Mouse (Mus musculus) embryo, embryonic 11.5 days (tissue): ENCODE measurements at regions not wholly inside any gene's neighbourhood (a gene's known extent, or its start where the extent isn't known, plus 50 kb on each side); places are given as distances from the start of the nearest gene placed in this dataset.
A peak's percentile ranks its signal among the peaks of the same experiment; 100 is the strongest.

Experiments used
- DNase-seq: peaks from one replicate; pipeline ENCODE4 v3.0.0-alpha.2; 2012; ENCODE audit warnings: low read depth, low spot score

DNA sequence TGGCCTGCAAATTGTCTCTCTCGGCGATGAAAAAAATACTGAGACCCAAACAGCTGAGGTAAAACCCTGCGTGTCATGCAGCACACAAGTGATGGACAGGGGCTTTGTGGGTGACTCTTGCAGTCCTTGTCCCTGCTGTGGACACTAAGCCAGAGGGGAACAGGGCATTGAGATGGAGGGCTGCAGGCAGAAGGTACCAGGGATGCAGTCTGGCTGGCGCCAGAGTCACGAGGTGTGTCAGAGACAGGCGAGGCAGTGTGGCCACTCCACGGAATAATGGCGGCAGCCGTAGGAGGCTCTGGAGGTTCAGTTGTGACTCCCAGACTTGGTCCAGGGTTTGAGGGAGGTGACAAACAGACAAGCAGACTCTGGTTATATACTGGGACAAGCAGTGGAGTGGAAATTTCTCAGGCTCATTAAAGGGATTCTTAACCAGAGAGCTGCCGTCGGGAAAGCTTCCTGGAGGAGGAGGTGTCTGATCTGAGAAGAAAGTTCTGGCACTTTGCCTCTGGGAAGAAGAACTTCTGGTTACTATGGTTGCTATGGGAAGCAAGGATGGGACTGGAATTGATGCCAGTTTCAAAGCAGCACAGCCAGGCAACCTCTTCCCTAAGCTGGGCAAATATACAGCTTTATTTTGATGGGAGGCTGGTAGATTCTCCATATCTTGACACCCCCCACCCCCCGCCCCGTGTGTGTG, 352.8 kb downstream of the Ptpru start:
- no peak for DNase-seq

DNA sequence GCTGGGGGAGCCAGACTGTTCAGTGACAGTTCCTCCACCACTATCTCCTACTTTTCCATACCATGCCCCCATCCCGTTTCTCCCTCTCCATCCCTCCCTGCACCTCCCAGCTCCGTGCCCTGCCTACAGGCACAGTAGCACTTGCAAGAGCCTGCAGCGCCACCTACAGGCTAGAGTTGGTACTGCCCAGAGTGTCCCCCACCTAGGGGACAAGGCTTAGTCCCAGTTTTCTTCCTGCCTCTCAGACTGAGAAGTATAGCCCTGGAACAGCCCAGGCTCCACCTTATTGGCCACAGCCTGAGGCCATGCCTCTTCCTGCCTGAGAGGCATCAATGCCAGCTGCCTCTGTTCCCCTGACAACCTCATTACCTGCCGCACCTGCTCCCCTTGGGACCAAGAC, 351.3 kb downstream of the Ptpru start:
- peak; percentile 74 for DNase-seq

DNA sequence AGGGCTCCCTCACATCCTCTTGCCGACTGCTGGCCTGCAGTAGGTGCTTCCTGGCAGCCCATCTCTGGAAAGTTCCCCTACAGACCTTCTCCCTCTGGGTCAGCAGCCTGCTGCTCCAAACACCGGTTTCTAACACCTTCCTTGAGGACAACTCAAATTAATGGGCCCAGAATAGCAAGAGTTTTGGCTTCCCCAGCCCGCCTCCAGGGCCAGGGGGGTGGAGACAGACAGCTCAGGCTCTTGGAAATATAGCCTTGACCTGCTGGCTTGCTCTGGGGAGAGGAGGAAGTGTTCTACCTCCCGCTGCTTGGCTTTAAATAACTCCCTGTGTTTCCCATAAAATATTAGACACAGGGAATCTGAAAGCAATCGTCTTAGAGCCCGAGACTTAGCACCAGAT, 349.8 kb downstream of the Ptpru start:
- DNase-seq, result no peak

GRCm38 (mm10) chr4:131489056-131489455, 349.0 kb downstream of the Ptpru start:
- DNase-seq, result no peak

DNA sequence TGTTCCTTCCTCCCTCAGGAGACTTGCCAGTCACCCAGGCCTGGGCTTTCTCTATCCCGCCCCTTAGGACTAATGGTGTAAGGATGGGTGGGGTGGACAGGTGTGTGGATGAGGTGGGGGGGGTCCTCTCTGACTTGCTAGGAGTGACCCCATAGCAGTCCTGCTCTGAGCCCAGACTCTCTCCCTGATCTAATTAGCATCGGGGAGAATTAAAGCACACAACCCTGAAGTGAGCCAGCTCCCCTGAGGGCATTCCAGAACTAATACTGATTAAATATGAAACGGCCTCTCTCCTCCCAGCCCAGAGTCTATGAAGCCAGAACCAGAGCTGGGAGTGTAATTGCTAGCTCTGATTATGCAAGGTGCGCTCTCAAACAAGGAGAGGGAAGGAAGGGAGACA, 346.1 kb downstream of the Ptpru start:
- no peak for DNase-seq

DNA sequence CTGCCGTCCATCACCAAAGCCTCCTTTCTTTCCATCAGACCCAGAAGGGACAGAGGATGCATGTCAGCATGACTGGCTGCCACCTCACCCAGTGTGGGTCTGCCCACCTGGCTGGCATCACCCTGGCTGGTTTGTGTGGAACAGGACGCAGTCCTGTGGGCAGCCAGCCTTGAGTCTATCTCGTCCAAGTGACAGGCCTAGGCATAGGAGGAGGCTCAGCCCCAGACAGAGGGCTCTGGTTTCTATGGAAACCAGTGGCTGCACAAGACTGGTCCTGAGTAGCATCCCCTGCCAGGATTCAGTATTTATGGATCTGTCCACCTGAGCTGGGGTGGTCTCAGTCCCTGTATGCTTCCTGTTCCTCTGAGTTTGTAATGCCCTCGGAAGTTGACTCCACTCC, 344.4 kb downstream of the Ptpru start:
- DNase-seq, result no peak

DNA sequence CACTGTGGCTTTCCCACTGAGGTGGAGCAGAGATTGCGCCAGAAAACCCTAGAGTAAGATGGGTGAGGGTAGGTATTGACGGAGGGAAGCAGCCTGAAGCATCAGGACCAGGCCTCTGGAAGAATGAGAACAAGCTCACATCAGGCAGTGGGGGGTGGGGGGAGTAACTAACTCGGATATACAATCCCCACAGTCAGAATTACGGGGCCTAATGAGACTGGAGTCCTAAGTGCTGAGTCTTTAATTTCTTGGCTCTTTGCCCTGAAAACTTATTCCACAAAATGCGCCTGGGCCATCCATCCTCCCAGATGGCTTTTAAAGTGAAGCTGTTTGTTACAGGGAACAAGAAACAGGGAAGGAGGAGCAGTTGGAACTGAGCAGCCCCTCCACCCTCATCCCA, 341.2 kb downstream of the Ptpru start:
- no peak for DNase-seq

DNA sequence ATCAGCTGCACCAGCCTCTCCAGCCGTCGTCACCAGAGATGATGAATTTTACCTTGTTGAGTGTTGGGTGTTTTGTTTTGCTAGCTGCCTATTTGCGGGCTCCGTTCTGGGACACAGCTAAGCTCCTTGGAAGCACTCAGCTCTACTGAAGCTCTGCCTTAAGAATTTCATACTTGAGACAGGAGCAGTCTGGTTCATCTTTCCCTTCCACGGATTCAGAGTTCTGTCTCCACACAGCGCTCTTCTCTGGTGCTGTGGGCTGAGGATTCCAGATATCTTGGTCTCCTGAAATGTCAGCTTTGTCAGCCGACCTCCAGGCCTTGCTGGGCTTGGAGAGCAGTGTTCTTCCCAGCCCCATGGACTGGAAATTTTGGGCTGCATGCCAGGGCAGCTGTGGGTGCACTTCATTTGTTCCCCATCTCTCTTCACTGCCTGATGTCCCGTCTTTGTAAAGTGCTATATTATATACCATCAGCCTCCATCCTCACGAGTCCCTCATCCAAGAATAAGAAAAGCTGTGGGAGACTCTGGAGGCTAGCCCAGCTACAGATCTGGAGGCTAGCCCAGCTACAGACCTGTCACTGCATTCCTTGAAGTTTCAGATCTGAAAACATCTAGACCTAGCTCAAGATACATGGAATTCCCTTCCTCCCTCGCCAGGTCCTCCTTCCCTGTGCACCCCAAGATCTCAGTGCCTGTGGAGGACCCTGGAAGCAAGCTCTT, 337.0 kb downstream of the Ptpru start:
- DNase-seq, result no peak

DNA sequence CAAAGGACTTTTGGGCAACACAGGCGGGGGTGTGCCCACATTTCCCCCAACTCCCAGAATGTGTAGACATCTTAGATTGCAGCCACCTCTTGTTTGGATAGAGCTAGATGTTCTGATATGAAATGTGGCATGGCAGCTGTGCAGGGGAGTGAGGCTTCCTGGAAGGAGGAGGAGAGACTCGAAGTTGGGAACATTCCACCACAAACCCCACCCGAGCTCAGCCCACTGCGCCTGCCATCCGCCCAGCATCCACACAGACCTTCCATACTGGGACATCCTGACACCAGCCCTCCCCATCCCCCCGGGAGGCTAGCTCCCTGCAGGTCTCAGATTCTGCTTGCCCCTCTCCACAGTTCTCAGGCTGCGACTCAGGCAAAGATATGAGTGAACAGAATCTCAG, 329.9 kb downstream of the Ptpru start:
- no peak for DNase-seq

DNA sequence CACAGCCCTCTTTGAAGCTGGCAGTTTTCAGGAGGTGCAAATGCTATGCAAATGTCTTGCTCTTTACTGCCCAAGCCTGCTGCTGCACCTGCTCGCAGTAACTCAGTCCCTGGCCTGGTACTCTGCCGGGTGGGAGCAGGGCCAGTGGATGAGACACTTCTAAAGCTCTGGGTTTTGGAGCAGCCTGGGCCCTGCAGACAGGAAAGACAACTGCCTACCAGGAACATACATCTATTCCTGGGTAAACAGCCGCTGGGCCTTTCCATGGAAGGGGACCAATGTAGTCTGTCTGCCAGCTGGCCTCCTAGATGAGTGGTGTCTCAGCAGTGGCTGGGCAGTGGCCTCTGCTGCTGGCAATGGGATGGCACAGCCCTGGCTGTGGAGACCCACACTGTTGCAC, 326.5 kb downstream of the Ptpru start:
- no peak for DNase-seq

DNA sequence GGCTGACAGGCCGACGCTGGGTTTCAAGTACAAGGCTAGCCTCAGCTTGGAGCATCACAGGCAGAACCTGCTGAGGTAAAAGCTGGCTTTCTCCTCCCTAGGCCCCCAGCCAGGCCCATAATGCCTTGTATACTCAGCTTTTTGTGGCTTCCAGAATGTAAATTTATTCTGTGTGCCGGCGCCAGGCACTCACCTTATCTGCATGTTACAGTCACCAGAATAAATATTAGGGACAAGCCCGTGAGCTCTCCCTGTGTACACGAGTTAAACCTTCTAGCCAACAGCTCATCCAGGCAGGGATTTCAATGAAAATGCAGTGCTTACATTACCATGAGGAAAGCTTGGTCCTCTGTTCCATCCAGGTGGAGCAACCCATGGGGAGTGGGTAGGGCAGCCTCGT, 325.3 kb downstream of the Ptpru start:
- no peak for DNase-seq

DNA sequence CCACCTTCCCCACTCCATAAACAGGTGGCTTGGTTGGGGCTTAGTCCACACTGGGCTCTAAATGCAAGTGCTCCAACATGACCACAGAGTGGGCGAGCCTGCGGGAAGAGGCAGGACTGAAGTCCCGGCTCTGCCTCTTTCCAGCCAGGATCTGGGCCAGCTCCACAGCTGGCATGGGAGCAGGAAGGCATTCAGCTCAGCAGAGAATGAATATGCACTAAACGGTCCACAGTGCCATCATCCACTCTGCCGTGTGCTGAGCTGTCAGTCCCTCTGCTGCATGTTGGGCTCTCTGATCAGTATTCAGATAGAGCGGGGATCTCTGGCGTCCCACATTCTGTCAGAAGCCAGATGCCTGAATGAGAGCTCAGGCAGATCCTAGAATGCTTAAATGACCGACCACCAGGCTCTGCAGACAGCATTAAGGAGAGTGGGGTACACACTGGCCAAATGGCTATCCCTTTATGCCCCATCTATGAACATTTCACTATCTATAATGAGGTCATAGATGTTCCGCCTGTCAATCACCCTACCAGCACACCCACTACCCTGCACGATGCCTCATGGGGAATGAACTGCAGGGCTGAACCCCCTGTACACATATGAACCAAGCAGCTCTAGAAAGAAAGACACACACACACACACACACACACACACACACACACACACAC, 317.3 kb downstream of the Ptpru start:
- no peak for DNase-seq

GRCm38 (mm10) chr4:131521307-131521651, 316.8 kb downstream of the Ptpru start:
- DNase-seq, result no peak

GRCm38 (mm10) chr4:131525236-131525635, 312.9 kb downstream of the Ptpru start:
- no peak for DNase-seq

GRCm38 (mm10) chr4:131530491-131530890, 307.6 kb downstream of the Ptpru start:
- no peak for DNase-seq

DNA sequence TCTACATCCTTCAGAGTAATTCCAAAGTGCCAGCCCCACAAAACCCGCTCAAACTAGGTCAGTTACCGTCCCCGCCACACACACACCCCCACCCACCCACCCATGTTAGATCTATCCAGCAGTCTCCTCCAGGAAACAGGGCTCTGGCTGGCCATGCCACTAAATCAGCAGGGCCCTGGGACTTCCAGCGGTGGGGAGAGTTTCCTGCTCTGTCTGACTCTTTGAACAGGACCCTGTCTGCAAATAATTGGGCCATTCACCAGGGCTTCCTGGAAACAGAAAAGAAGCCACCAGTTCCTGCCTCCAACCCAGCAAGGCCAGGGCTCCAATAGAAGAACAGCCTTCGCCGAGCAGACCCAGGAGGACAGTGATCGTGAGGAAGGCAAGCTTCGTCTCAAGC, 307.1 kb downstream of the Ptpru start:
- no peak for DNase-seq

DNA sequence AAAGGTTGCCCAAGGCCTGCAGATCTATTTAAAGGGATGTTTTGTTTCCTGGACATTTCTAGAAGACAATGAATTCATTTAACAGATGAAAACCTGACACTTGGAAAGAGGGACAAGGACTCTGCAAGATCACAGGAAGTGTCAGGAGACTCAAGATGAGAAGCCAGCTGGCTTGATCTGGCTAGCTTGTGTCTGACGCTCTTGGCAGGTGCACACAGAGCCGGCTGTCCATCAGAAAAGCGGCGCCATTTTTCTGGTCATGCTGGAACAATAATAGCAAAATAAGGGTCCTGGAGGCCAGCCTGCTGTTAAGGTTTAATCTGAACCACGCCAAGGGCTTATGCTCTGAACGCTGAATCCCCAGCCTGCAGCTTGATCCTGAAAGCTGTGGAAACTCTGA, 303.3 kb downstream of the Ptpru start:
- no peak for DNase-seq

DNA sequence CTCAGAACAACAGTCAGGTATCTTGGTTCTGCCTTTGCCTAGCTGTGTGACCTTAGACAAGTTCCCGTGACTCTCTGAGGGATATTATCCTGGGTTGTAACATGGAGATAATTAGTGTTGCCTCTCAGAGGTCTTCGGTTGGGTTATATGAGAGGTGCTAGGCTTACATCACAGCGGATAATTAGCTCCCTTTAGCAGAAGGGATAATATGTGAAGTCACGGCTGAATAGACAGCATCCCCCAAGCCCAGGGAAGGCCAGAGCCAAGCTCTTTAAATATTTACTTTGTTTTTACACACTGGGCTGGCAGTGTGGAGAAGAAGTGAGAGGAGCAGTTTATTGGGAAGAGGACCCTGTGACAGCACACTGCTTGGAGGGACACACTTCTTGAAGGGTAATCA, 299.9 kb downstream of the Ptpru start:
- DNase-seq, result no peak

GRCm38 (mm10) chr4:131546422-131547200, 291.5 kb downstream of the Ptpru start:
- DNase-seq, result no peak

- no peak for DNase-seq
These were observed 288.5 kb downstream of the Ptpru start for GRCm38 (mm10) chr4:131549581-131549980.

- DNase-seq, result no peak
These were observed 279.6 kb downstream of the Ptpru start for GRCm38 (mm10) chr4:131558513-131558912.

- DNase-seq, result no peak
These were observed 274.2 kb downstream of the Ptpru start for GRCm38 (mm10) chr4:131563851-131564250.
